Mouse (Mus musculus) small intestine, adult 2 months (tissue): ENCODE measurements around the gene Eid2. TPM values are rescaled to one million over a fixed set of nuclear protein-coding genes. Genes with fewer than 3 reads are reported as not detected.
A peak's percentile ranks its signal among the peaks of the same experiment; 100 is the strongest.

Source experiments
- H3K27ac ChIP-seq: fragments of 200-500 bp; 2 replicates; pipeline ENCODE4 v1.5.1; 2012; ENCODE audit warnings: low read depth, low read length, control low read depth, inconsistent platforms; ENCODE audit not compliant: insufficient read depth
- H3K27me3 ChIP-seq: fragments of 200-500 bp; 2 replicates; pipeline ENCODE4 v1.6.1; 2012; ENCODE audit warnings: mild to moderate bottlenecking, moderate library complexity, low read length, inconsistent platforms; ENCODE audit not compliant: control insufficient read depth, insufficient read depth
- H3K36me3 ChIP-seq: fragments of 200-500 bp; 2 replicates; pipeline ENCODE4 v1.6.1; 2012; ENCODE audit warnings: mild to moderate bottlenecking, low read length, control low read depth, inconsistent platforms; ENCODE audit not compliant: control insufficient read depth, insufficient read depth
- H3K4me1 ChIP-seq: fragments of 200-500 bp; 2 replicates; pipeline ENCODE4 v1.6.1; 2012; ENCODE audit warnings: low read length, inconsistent platforms, mixed read lengths; ENCODE audit not compliant: control insufficient read depth, insufficient read depth, insufficient read length
- H3K4me3 ChIP-seq: fragments of 200-500 bp; 2 replicates; pipeline ENCODE4 v1.5.1; 2012; ENCODE audit warnings: low read depth, mild to moderate bottlenecking, control low read depth, inconsistent platforms, low read length, moderate library complexity
- CTCF ChIP-seq: fragments of 200-500 bp; IDR thresholded peaks from 2 replicates; pipeline ENCODE4 v1.5.1; 2012; ENCODE audit warnings: low read depth, mild to moderate bottlenecking, control low read depth, inconsistent platforms, low read length, moderate library complexity, mixed read lengths; ENCODE audit not compliant: insufficient replicate concordance, insufficient read length; ENCODE audit errors: extremely low read depth
- POLR2A ChIP-seq: fragments of 200-500 bp; IDR thresholded peaks from 2 replicates; pipeline ENCODE4 v1.6.1; 2012; ENCODE audit warnings: low read depth, mild to moderate bottlenecking, control low read depth, inconsistent platforms, low read length, moderate library complexity
- WGBS: fragments of 180-500 bp; shearing (Covaris S2); methylation state at CpG from one replicate; pipeline ENCODE4 v1.1.7; 2018; 5-methylcytosine and 5-hydroxymethylcytosine counted together
- polyA plus RNA-seq: library from polyadenylated mRNA; depleted of rRNA; stranded (reverse); fragments of >200 nt; gene quantifications from 2 replicates; pipeline ENCODE4 v1.2.3, GENCODE M21; 2012

The Eid2 gene
- polyA plus RNA-seq, 1 experiment: 2.3 TPM

DNA sequence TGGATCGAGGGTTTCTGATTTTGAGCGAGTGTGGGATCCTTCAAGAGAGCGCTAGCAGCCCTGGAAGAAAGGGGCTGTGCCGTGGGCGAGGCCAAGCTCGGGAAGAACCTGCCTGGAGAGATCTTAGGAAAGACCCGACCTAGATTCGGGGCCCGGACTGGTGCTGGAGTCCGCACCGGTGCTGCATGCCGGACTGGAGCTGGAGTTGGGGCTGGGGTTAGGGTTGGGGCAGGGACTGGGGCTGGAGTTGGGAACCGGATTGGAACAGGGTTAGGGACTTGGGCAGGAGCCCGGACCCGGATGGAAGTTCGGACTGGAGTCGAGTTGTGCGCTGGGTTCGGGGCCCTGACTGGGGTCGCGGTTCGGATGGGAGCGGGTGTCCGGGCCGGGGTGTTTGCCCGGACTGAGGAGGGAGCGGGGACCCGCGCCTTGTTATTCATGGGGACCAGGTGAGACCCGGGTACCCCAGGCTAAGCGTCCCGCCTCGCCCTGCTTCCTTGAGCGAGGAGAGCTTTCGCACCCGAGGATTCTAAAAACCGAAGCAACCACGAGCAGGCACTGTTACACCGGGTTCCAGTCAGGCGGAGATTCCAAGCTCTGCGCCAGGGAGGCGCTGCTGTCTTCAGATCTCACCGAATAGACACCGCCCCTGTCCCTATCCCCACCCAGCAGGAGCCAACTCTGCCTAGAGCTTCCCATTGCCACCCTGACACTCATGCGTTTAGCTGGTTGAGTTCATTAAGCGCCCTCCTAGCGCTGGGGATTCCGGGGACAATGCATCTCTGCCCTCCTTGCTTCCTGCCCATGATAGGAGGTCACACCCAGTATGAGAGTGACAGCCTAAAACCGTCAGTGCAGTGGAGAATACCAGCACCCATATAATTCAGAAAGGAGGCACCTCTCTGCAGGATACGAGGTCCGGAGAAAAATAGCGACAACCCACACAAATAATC lies 23.2 kb downstream of the Eid2 start, which contains the start of gene Selenov:
Gene Selenov, minus strand, starts transcription at position 549 of the 953 bp plus-strand sequence.
- H3K4me1 ChIP-seq: peaks cover 10% of the 10 kb centered on the region
- TF ChIP-seq CTCF (no peak), POLR2A (no peak)
- H3K27ac ChIP-seq: no peak within 1 kb of the TSS
- WGBS: 3% methylated on average over 52 of the region's 52 CpGs
- H3K27me3 ChIP-seq: peaks cover 48% of the 10 kb centered on the region
- no peaks in the 10 kb centered on the region for H3K36me3 ChIP-seq
- H3K4me3 ChIP-seq: no peak within 1 kb of the TSS

DNA sequence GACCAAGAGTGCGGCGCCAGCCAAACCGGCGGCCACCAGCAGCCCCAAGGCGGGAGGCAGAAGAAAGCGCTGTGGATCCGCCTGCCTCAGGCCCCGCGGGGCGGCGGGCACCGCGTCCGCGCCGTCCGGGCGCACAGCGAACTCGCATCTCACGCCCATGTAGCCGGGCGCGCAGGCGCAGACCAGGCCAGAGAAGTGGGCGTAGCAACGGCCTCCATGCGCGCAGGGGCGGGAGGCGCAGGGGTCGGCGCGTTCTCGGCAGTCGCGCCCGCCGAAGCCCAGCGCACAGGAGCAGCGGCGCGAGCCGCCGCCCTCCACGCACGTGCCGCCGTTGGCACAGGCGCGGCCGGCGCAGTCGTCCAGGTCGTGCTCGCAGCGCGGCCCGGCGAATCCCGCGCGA lies 26.8 kb downstream of the Eid2 start:
- WGBS: 4% methylated on average over 63 of the region's 63 CpGs
- Histone ChIP-seq H3K27ac (no peak overlapping the region), H3K36me3 (no peaks in the 10 kb centered on the region), H3K4me3 (peak overlapping the region; percentile 58), H3K27me3 (peaks cover 42% of the 10 kb centered on the region), H3K4me1 (peaks cover 10% of the 10 kb centered on the region)
- TF ChIP-seq CTCF: no peak
- no peak for TF ChIP-seq POLR2A

DNA sequence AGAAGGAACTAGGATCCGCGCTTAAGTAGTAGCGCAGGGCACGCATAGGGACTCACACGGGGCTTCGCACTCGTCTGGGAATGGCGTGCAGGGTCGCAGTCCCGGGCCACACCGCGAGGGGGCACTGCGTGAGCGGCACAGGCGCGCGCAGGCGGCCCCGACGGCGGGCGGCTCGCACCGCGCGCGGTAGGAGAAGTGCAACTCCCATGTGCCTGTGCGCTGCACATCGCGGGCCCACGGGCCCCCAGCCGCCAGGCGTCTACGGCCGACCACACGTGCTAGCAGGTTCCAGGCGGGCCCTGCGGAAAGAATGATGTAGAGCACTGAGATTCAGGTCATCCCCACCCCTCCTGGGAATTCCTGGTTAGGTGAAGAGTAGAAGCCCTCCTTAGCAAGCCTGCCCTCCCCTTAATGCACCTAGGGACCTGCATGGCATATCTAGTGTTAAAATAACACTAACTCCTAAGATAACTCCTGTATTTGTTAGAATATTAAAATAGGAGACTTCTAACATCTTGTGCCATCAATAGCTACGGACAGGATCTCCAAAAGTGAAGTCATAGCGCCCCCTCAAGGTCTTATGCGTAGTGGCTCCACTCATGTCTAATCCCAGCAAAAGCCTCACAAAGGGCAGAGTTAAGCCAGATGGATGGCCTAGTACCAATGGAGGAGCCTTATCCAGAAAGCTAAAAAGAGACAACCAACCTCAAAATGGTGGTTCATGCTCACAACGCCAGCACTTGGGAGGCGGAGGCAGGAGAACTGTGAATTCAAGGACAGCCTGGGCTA lies 31.4 kb downstream of the Eid2 start:
- Histone ChIP-seq H3K4me1 (peaks cover 5% of the 10 kb centered on the region; the same call in 1 of the 2 replicates), H3K36me3 (no peaks in the 10 kb centered on the region), H3K27me3 (peaks cover 37% of the 10 kb centered on the region), H3K27ac (no peak overlapping the region), H3K4me3 (no peak overlapping the region)
- WGBS: 16% methylated on average over 43 of the region's 43 CpGs
- TF ChIP-seq CTCF: peak; percentile 7; the same call in 1 of the 2 replicates
- no peak for TF ChIP-seq POLR2A

DNA sequence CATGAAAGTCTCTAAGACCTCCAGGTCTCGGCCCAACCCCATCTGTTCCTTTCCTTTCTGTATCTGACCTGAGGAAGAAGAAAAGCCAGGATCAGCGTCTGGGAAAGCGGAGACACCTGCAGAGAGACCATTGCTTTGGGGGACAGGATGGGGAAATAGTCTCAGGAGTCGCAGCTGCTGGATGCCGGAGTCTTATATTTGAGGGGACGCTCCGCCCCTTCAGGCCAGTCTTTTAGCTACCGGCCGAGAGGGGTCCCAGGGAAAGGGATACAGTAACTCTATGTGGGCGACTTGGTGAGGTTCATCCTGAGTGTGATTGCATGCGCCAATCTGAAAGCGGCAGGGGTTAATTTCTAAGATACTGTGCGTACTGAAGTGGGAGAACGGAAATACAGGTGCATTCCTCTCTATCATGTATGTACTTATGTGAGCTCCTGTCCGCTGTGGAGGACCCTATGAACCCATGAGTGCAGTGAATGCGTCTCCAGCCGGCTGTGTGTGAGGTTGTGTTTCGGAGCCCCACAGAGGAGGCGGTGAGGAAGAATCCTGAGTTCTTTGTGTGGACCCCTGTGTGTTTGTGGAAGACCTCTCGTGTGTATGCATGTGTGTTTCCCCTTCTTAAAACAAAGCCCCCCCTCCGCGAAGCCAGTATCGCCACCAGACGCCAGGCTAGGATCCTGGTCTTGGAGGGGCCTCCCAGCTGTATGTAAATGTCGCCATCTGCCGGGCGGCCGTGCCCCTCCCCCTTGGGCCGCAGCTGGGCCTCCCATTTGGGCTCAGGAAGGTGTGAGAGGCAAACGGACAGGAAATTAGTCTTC lies 34.1 kb downstream of the Eid2 start, which contains the start of gene Dll3:
Gene Dll3, minus strand, starts transcription at position 623 of the 818 bp plus-strand sequence.
- TF ChIP-seq POLR2A (no peak), CTCF (peak; percentile 54)
- H3K4me3 ChIP-seq: peak within 1 kb of the TSS; percentile 34

DNA sequence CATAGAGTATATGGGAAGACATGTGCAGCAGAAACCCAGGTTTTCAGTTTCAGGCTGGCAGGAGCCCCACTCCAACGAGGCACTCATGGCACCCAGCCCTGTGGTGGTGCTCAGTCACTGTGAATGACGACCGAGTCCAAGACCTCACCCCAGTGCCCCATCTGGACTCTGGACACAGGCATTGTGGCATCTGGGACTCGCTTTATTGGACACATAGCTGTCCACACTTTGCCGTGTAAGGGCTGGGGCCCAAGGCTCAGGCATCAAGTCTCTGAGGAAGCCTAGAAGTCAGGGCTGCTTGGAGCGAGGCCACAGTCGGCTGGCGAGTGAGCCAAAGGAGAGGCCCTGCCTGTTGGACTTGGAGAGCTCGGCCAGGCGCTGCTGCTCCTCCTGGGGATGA lies 38.0 kb downstream of the Eid2 start:
- peaks cover 33% of the 10 kb centered on the region for H3K36me3 ChIP-seq
- TF ChIP-seq POLR2A: no peak
- TF ChIP-seq CTCF: no peak
- H3K27me3 ChIP-seq: peaks cover 15% of the 10 kb centered on the region
- no peak overlapping the region for H3K4me3 ChIP-seq
- no peaks in the 10 kb centered on the region for H3K4me1 ChIP-seq
- 90% methylated on average over 10 of the region's 10 CpGs for WGBS
- no peak overlapping the region for H3K27ac ChIP-seq

More for the DNA sequence above, 34.1 kb downstream of the Eid2 start, which contains the start of gene Dll3:
- Histone ChIP-seq H3K27me3 (peaks cover 31% of the 10 kb centered on the region), H3K27ac (no peak within 1 kb of the TSS), H3K36me3 (peaks cover 17% of the 10 kb centered on the region), H3K4me1 (no peaks in the 10 kb centered on the region)
- WGBS: 4% methylated on average over 30 of the region's 30 CpGs

DNA sequence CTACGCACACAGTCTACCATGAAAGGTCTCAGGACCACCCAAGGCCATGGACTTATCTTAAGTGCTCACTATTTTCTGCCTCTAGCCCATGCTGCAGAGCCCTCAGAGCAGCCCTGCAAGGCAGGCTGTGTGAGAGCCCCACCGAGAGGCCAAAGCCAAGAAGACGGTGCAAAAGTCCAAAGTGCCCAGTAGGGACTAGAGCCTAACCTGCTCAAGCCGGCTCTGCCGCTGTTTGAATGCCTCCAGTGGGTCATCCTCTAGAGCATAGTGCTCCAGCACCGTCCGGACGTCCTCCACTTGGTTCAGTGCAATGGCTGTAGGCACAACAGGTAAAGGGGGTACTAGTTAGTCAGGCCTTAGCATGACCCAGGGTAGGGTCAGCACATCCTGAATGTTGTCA lies 38.5 kb downstream of the Eid2 start:
- Histone ChIP-seq H3K4me3 (no peak overlapping the region), H3K27ac (no peak overlapping the region), H3K27me3 (peaks cover 11% of the 10 kb centered on the region), H3K4me1 (peaks cover 3% of the 10 kb centered on the region), H3K36me3 (peaks cover 33% of the 10 kb centered on the region)
- WGBS: 88% methylated on average over 8 of the region's 8 CpGs
- no peak for TF ChIP-seq CTCF
- TF ChIP-seq POLR2A: no peak
